Mouse (Mus musculus) midbrain, embryonic 14.5 days (tissue): ENCODE data around the gene Clic4. TPM values are rescaled to one million over a fixed set of nuclear protein-coding genes. Genes with fewer than 3 reads are reported as not detected.

Experiments used
- ATAC-seq: fragments of 200-750 bp; cut with Nextera tagmentation; 2 replicates; pipeline ENCODE4 v1.8.0; 2017; ENCODE audit warnings: moderate number of reproducible peaks, moderate library complexity; ENCODE audit not compliant: low FRiP score, low TSS enrichment
- DNase-seq: peaks from one replicate; pipeline ENCODE4 v3.0.0-alpha.2; 2015
- H3K27ac ChIP-seq: fragments of 300-500 bp; sonication (generic); replicated peaks from 2 replicates; pipeline ENCODE4 v1.5.1; 2014; ENCODE audit warnings: mild to moderate bottlenecking, low read depth, low read length, moderate library complexity
- H3K27me3 ChIP-seq: fragments of 300-500 bp; sonication (generic); 2 replicates; pipeline ENCODE4 v1.6.1; 2014; ENCODE audit warnings: low read length, control low read depth, mixed read lengths; ENCODE audit not compliant: control insufficient read depth, insufficient read depth
- H3K36me3 ChIP-seq: fragments of 300-500 bp; sonication (generic); 2 replicates; pipeline ENCODE4 v1.6.1; 2014; ENCODE audit warnings: low read length, control low read depth; ENCODE audit not compliant: control insufficient read depth, insufficient read depth
- H3K4me1 ChIP-seq: fragments of 300-500 bp; sonication (generic); 2 replicates; pipeline ENCODE4 v1.6.1; 2014; ENCODE audit warnings: mild to moderate bottlenecking, antibody characterized with exemption, low read length, control low read depth; ENCODE audit not compliant: control insufficient read depth, insufficient read depth
- H3K4me2 ChIP-seq: fragments of 300-500 bp; sonication (generic); 2 replicates; pipeline ENCODE4 v1.6.1; 2014; ENCODE audit warnings: mild to moderate bottlenecking, low read length, moderate library complexity
- H3K4me3 ChIP-seq: fragments of 300-500 bp; sonication (generic); replicated peaks from 2 replicates; pipeline ENCODE4 v1.5.1; 2014; ENCODE audit warnings: low read depth, low read length
- H3K9ac ChIP-seq: fragments of 300-500 bp; sonication (generic); replicated peaks from 2 replicates; pipeline ENCODE4 v1.6.1; 2014; ENCODE audit warnings: mild to moderate bottlenecking, low read length, moderate library complexity
- H3K9me3 ChIP-seq: fragments of 300-500 bp; sonication (generic); 2 replicates; pipeline ENCODE4 v1.6.1; 2016; ENCODE audit warnings: low read length, control low read depth, mixed read lengths; ENCODE audit not compliant: control insufficient read depth
- WGBS: fragments of 180-500 bp; shearing (Covaris S2); extraction: QIAGEN DNeasy Blood & Tissue Kit; methylation state at CpG from one replicate; pipeline ENCODE4 v1.1.7; 2014; 5-methylcytosine and 5-hydroxymethylcytosine counted together
- polyA plus RNA-seq: library from polyadenylated mRNA; unstranded; fragments of >200 nt; fragmentation: Nextera tagmentation; extraction: Ambion mirVana; gene quantifications from 2 replicates; pipeline ENCODE4 v1.2.1, GENCODE M21; 2014

The Clic4 gene
- 34.9 and 61.9 TPM in 2 replicates for polyA plus RNA-seq

DNA sequence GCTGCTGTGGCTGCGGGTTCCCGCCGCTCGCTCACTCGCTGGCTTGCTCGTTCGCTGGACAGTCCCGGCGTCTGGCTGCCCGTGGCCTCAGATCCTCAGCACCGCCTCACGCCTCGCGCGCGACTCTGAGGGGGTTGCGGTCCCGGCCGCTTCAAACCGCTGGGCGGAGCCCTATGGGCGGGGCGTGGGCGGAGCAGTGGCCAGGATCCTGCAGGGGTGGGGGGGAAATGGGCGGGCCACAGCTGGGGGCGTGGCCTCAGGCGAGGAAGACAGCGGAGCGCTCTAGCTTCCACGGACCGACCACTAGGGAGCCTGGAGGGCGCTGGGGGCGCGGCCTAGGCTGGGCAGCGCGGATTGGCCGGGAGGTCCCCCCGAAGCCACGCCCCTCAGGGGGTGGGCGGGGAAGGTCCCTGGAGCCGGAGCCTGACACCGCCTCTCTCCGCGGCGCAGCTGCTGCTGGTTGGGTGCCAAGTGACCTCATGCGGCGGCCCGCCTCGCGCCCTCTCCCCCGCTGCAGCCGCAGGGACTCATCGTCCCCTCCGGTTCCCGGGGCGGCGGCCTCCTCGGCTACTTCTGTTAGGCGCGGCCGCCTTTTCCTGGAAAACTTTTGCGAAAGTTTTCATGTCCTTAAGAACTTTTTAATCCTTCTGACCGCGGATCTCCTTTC is at the start of gene Clic4:
TSS of gene Clic4 (minus strand) at position 175 of the 667 bp plus-strand sequence.
- no peaks in the 10 kb centered on the region for H3K9me3 ChIP-seq
- no peaks in the 10 kb centered on the region; the same call in 1 of the 2 replicates for H3K27me3 ChIP-seq
- ATAC-seq = peak; percentile 97
- under 1% methylated on average over 63 of the region's 64 CpGs for WGBS
- H3K27ac ChIP-seq = peak within 1 kb of the TSS; percentile 96
- peaks cover 31% of the 10 kb centered on the region for H3K4me1 ChIP-seq
- peak within 1 kb of the TSS; percentile 86 for H3K4me3 ChIP-seq
- peak within 1 kb of the TSS; percentile 84 for H3K9ac ChIP-seq
- H3K36me3 ChIP-seq = no peaks in the 10 kb centered on the region
- peak within 1 kb of the TSS; percentile 80 for H3K4me2 ChIP-seq
- peak; percentile 99 for DNase-seq

GRCm38 (mm10) chr4:135317966-135318365 is 45.4 kb upstream of the Clic4 start:
- Histone ChIP-seq H3K9ac (no peak overlapping the region), H3K4me2 (no peak overlapping the region), H3K9me3 (no peaks in the 10 kb centered on the region), H3K4me1 (no peaks in the 10 kb centered on the region), H3K27ac (no peak overlapping the region), H3K27me3 (no peaks in the 10 kb centered on the region), H3K4me3 (no peak overlapping the region), H3K36me3 (peaks cover 74% of the 10 kb centered on the region)
- 16% methylated on average over 2 of the region's 2 CpGs for WGBS
- DNase-seq (peak; percentile 91), ATAC-seq (peak; percentile 58; the same call in 1 of the 2 replicates)

GRCm38 (mm10) chr4:135317539-135317938 is 44.9 kb upstream of the Clic4 start:
- ATAC-seq (no peak), DNase-seq (no peak)
- no peak overlapping the region for H3K4me2 ChIP-seq
- H3K9ac ChIP-seq = no peak overlapping the region
- peaks cover 69% of the 10 kb centered on the region for H3K36me3 ChIP-seq
- H3K9me3 ChIP-seq = no peaks in the 10 kb centered on the region
- WGBS = 85% methylated on average over 4 of the region's 4 CpGs
- no peaks in the 10 kb centered on the region for H3K4me1 ChIP-seq
- 0 out of 2 replicates have a peak overlapping the region, but pooled peaks have one; percentile 5 for H3K27ac ChIP-seq
- H3K4me3 ChIP-seq = no peak overlapping the region
- no peaks in the 10 kb centered on the region for H3K27me3 ChIP-seq

- H3K4me3 ChIP-seq = no peak overlapping the region
- no peak overlapping the region for H3K4me2 ChIP-seq
- H3K27me3 ChIP-seq = no peaks in the 10 kb centered on the region
- no peak for DNase-seq
- no peaks in the 10 kb centered on the region for H3K4me1 ChIP-seq
- 98% methylated on average over 9 of the region's 9 CpGs for WGBS
- no peak overlapping the region for H3K27ac ChIP-seq
- peaks cover 47% of the 10 kb centered on the region for H3K36me3 ChIP-seq
- no peak for ATAC-seq
- no peaks in the 10 kb centered on the region for H3K9me3 ChIP-seq
- H3K9ac ChIP-seq = no peak overlapping the region
Observed at GRCm38 (mm10) chr4:135315287-135315686, 42.7 kb upstream of the Clic4 start.

- H3K9ac ChIP-seq = no peak overlapping the region
- H3K9me3 ChIP-seq = no peaks in the 10 kb centered on the region
- no peak overlapping the region for H3K27ac ChIP-seq
- H3K4me1 ChIP-seq = no peaks in the 10 kb centered on the region
- no peak overlapping the region for H3K4me2 ChIP-seq
- H3K36me3 ChIP-seq = peaks cover 38% of the 10 kb centered on the region
- H3K4me3 ChIP-seq = no peak overlapping the region
- WGBS = 86% methylated on average over 11 of the region's 11 CpGs
- DNase-seq = no peak
- ATAC-seq = no peak
- H3K27me3 ChIP-seq = no peaks in the 10 kb centered on the region
Observed at GRCm38 (mm10) chr4:135314419-135314832, 41.8 kb upstream of the Clic4 start.

- Histone ChIP-seq H3K9ac (no peak overlapping the region), H3K9me3 (no peaks in the 10 kb centered on the region), H3K4me1 (no peaks in the 10 kb centered on the region), H3K4me2 (no peak overlapping the region), H3K27me3 (no peaks in the 10 kb centered on the region), H3K27ac (no peak overlapping the region), H3K36me3 (peaks cover 32% of the 10 kb centered on the region), H3K4me3 (no peak overlapping the region)
- no peak for DNase-seq
- WGBS = 84% methylated on average over 9 of the region's 9 CpGs
- ATAC-seq = no peak
Observed at GRCm38 (mm10) chr4:135313761-135314241, 41.2 kb upstream of the Clic4 start.

- Histone ChIP-seq H3K4me1 (no peaks in the 10 kb centered on the region), H3K4me3 (no peak overlapping the region), H3K27ac (no peak overlapping the region), H3K9me3 (no peaks in the 10 kb centered on the region), H3K27me3 (no peaks in the 10 kb centered on the region), H3K9ac (no peak overlapping the region), H3K4me2 (no peak overlapping the region), H3K36me3 (peaks cover 26% of the 10 kb centered on the region)
- WGBS = 66% methylated on average over 17 of the region's 17 CpGs
- ATAC-seq (no peak), DNase-seq (no peak)
Observed at GRCm38 (mm10) chr4:135313111-135313691, 40.6 kb upstream of the Clic4 start.

DNA sequence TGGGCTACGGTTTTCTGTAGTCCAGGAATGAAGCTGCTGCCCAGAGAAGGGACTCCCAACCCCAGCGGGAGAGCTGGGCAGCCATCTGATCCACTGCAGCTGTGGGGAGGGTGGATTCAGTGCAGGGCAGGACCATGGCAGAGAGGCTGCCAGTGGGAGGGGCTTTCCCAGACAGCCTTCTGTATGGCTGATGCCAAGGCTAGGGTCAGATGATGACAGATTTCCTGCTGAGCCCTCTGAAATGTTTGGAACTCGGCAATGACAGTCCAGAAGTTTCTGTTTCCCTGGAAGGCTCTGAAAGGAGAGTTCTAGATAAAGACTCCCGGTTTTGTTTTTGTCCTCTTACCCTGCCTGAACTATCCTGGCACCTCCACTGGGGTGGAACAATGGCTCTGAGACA is 40.1 kb upstream of the Clic4 start:
- DNase-seq (no peak), ATAC-seq (no peak)
- no peaks in the 10 kb centered on the region for H3K4me1 ChIP-seq
- peaks cover 23% of the 10 kb centered on the region for H3K36me3 ChIP-seq
- no peak overlapping the region for H3K4me3 ChIP-seq
- WGBS = 59% methylated on average over 4 of the region's 4 CpGs
- H3K27me3 ChIP-seq = no peaks in the 10 kb centered on the region
- no peak overlapping the region for H3K9ac ChIP-seq
- H3K4me2 ChIP-seq = no peak overlapping the region
- H3K9me3 ChIP-seq = no peaks in the 10 kb centered on the region
- H3K27ac ChIP-seq = no peak overlapping the region

- no peaks in the 10 kb centered on the region for H3K4me1 ChIP-seq
- DNase-seq (no peak), ATAC-seq (no peak)
- peaks cover 7% of the 10 kb centered on the region for H3K36me3 ChIP-seq
- H3K4me2 ChIP-seq = no peak overlapping the region
- H3K27ac ChIP-seq = no peak overlapping the region
- H3K9ac ChIP-seq = no peak overlapping the region
- no peaks in the 10 kb centered on the region for H3K27me3 ChIP-seq
- WGBS = 85% methylated on average over 8 of the region's 8 CpGs
- H3K9me3 ChIP-seq = no peaks in the 10 kb centered on the region
- no peak overlapping the region for H3K4me3 ChIP-seq
Observed at GRCm38 (mm10) chr4:135310371-135310770, 37.8 kb upstream of the Clic4 start.
